Mouse (Mus musculus): ENCODE results near the gene Olfr854.

Olfr854 gene

GRCm38 (mm10) chr9:19567282-19567681 lies at the start of gene Olfr854:
TSS of gene Olfr854 (minus strand) at chr9:19567382.
- DNase-seq (ENCODE audit: inconsistent age in 2 of 2, low spot score in 1 of 2) = no peak

GRCm38 (mm10) chr9:19582317-19582716 lies 15.1 kb upstream of the Olfr854 start, which contains the start of gene Olfr855:
TSS of gene Olfr855 (plus strand) at chr9:19582617.
- no peak for DNase-seq (ENCODE audit: inconsistent age in 2 of 2, low spot score in 1 of 2)

- no peak for DNase-seq (ENCODE audit: inconsistent age in 2 of 2, low spot score in 1 of 2)
These were observed 26.2 kb downstream of the Olfr854 start, which contains the start of gene Olfr853 for GRCm38 (mm10) chr9:19540976-19541375. TSS of gene Olfr853 (minus strand) at chr9:19541076.

Data from adrenal gland, adult (tissue).